Mouse (Mus musculus) left cerebral cortex, postnatal 14 days (tissue): ENCODE measurements around the gene Ksr1. TPM values are rescaled to one million over a fixed set of nuclear protein-coding genes. Genes with fewer than 3 reads are reported as not detected.

ENCODE experiments used
- DNase-seq, 2 experiments: peaks; one replicate each; pipeline ENCODE4 v3.0.0; 2021 to 2022; ENCODE audit warnings: low spot score in 2 of 2, mixed read lengths in 1 of 2
- intact Hi-C: fragments of 180-260 bp; cut with DNase I; formaldehyde crosslinking; loops from one replicate; pipeline ENCODE4 v1.15.1; 2025
- total RNA-seq, 2 experiments: library from RNA; stranded (reverse); gene quantifications; 2 replicates each; pipeline ENCODE4 v1.2.3; 2021

Gene Ksr1
- total RNA-seq, 2 experiments from 2014 or later, result 55.5 to 56.7 TPM

DNA sequence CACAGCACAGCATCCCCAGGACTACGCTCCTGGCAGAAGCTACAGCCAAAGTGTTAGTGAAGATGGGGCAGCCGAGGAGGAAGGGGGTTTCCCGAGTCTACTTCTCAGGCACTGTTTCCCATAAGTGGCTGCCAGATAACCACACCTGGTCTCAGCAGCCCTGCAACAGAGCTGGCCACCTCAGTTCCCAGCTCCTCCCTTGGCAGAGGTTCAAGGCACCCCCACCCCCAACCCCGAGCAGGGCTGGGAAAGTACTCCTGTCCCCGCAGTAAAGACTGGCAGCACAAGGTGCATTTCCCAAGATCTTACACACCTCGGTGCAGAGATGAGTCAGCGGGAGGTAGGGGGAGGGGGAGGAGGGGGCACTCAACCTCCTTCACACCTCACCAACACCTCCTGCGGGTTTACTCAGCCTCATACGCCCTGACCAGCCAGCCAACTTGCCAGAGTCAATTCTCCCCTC is 14.2 kb downstream of the Ksr1 start:
- DNase-seq, result no peak
- intact Hi-C loops, result no loop called here

- DNase-seq, result no peak
- intact Hi-C loops, result no loop called here
Observed at GRCm38 (mm10) chr11:79129388-79130356, 16.5 kb downstream of the Ksr1 start.

DNA sequence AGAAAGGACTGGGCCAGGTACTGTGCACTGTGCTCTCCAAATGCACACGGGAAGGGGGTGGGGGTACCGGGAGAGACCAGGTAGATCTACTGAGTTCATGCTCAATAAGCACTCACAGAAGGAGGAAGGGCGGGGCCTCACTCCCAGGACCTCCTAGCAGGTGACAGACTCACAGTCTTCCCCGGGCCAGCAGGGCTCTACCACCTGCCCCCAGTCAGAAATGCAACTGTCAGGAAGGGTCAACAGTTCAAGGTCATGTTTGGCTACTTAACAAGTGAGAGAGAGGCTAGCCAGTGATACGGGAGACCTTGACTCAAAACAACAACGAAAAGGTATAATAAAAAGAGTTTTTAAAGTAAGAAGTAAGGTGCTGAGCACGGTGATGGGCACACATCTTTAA is 18.0 kb downstream of the Ksr1 start:
- intact Hi-C loops, result no loop called here

GRCm38 (mm10) chr11:79126963-79127362 is 19.2 kb downstream of the Ksr1 start:
- DNase-seq, result no peak
- intact Hi-C loops, result no loop called here

More for the DNA sequence above, 18.0 kb downstream of the Ksr1 start:
- no peak for DNase-seq

DNA sequence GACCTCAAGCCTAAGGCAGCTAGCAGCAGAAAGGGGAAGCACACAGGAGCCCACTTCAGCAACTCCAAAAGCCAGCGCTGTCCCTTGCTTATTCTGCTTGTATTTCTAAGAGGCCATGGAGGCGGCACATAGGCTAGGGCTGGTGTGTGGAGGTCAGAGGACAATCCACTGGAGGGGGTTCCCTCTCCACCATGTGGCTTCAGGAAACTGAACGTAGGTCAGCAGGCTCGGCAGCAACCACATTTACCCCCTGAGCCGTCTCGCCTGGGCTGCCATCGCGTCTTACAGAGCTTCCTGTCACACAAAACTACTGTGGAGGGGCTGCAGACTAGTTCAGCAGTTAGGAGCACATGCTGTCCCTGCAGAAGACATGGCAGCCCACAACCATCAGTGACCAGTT is 20.4 kb downstream of the Ksr1 start:
- intact Hi-C loops, result no loop called here
- DNase-seq, result no peak

DNA sequence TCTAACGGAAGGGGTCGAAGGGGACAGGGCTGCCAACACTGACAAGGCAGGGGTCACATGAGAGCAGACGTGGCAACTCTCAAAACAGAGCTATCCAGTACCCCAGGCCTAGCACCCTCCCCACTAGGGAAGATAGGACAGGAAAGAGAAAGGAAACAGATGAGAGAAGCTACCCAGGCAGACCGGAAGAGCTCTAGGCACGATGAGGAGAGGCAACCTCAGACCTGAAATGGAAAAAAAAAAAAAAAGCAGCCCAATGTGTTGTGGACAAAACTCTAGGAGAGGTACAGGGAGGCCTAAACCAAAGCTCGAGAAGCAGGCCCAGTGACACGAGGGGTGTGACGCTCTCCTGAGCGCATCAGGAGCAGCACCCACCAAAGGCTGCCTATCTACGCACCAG is 23.7 kb downstream of the Ksr1 start:
- intact Hi-C loops, result no loop called here
- DNase-seq, result no peak

- intact Hi-C loops, result no loop called here
- no peak for DNase-seq
Observed at GRCm38 (mm10) chr11:79120087-79120486, 26.1 kb downstream of the Ksr1 start.

GRCm38 (mm10) chr11:79118918-79119377 is 27.3 kb downstream of the Ksr1 start:
- intact Hi-C loops, result no loop called here

DNA sequence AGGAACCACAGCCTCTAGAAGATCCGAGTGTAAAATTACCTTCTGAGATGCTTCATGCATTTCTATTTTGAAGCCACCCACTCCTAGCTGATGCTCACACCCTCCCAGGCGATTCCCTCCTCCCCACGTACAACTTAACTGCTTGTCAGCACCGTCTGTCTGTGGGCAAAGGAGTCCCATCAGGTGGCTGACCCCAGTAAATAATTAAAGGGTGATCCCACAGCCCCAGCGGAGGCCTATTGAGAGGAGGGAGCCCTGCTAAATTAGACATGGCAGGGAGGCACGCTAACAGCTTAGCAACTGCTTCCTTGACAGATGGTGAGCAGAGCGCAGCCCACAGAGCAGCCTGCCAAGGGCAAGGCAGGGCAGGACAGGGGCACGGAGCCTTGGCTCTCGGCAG is 29.5 kb downstream of the Ksr1 start:
- intact Hi-C loops, result no loop called here
- peak; percentile 55 to 64 for DNase-seq

More at GRCm38 (mm10) chr11:79118918-79119377, 27.3 kb downstream of the Ksr1 start:
- DNase-seq, result no peak

- intact Hi-C loops, result no loop called here
- no peak for DNase-seq
Observed at GRCm38 (mm10) chr11:79115659-79116058, 30.5 kb downstream of the Ksr1 start.

GRCm38 (mm10) chr11:79114061-79114460 is 32.1 kb downstream of the Ksr1 start:
- no peak for DNase-seq
- intact Hi-C loops, result no loop called here

GRCm38 (mm10) chr11:79113397-79113796 is 32.8 kb downstream of the Ksr1 start:
- intact Hi-C loops, result no loop called here
- no peak for DNase-seq

DNA sequence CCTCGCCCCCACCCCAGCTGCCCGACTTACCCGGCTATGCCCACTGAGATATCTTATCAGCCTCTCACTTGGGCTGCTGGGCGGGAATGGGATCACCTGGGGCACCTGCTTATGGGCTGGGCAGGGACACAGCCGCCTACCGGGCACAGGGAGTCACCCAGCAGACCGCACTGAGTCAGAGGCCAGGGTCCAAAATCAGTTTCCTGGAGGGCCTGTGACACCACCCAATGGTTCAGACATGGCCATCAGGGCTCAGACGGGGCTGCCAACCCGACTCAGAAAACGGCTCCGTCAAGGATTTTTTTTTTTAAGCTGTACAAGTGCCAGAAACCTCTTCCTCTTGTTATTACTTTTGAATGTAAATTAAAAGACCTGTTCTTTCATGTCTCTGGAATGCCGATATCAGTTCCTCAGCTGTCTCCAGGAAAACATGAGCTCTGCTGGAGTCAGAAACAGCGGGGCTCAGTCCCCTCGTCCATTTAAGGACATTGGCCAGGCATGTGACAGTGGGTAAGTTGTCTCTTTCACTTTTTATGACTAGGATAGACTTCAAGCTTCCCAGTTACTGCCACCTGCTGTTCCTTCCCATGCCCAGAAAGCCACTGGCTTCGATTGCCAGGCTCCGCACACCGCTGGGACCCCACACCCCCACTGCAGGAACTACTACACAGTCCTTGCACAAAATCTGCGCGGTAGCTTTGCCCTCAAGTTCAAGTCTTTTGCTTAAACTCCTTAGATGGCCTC is 33.5 kb downstream of the Ksr1 start:
- no peak for DNase-seq
- intact Hi-C loops, result no loop called here

GRCm38 (mm10) chr11:79111864-79112558 is 34.2 kb downstream of the Ksr1 start:
- DNase-seq, result no peak
- intact Hi-C loops, result no loop called here

- intact Hi-C loops, result no loop called here
- DNase-seq, result no peak
Observed at GRCm38 (mm10) chr11:79110446-79110845, 35.8 kb downstream of the Ksr1 start.

DNA sequence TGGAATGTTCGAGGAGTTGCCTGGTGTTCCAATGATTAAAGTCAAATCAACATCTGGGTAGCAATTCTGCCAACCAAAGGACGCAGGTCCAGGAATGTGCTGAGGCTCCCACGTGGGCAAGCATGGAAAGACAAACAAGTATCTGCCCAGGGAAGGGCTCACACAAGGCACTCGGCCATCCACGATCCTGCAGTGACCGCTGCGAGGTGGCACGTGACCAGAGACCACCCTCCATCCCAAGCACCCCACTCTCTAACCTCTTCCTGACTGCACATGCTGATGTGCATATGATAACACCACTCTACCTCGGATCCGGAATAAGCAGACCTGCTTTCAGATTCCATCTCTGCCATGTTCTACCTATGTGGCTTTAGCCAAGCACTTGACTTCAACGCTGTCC is 38.3 kb downstream of the Ksr1 start:
- intact Hi-C loops, result no loop called here
- no peak for DNase-seq

DNA sequence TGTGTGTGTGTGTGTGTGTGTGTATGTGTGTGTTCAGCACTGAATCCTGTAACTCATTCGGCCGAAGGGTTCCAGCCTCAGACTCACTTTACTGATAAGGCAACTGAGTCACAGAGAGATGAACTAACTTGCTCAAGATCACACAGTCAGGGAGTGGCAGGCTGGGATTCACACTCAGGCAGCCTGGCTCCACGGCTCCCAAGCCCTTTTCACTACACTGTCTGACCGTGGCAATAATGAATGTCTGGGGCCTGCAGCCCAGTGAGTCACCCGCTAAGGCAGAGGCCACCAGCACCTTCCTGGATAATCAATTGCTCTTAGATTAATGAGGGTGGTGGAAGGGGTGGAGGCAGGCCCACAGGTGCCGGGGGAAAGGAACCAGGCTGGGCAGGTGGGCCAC is 41.2 kb downstream of the Ksr1 start:
- intact Hi-C loops, result no loop called here
- DNase-seq, result no peak

DNA sequence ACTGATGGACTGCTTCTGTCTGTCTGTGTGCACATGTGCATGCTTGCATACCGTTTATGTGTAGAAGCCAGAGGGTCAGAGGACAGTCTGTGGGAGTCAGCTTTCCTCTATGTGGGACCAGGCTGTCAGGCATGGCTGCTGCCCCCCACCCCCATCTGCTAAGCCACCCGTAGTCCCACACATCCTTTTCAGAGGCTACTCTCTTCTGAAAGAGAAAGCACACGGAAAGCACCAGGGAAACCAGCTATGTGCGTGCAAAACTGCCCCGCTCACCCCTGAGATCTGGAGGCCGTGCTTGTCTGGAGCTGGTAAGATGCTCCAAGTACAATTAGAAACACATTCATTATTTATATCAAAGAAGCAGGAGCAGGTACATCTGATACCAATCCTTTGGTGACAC is 41.7 kb downstream of the Ksr1 start:
- intact Hi-C loops, result no loop called here
- DNase-seq, result no peak

DNA sequence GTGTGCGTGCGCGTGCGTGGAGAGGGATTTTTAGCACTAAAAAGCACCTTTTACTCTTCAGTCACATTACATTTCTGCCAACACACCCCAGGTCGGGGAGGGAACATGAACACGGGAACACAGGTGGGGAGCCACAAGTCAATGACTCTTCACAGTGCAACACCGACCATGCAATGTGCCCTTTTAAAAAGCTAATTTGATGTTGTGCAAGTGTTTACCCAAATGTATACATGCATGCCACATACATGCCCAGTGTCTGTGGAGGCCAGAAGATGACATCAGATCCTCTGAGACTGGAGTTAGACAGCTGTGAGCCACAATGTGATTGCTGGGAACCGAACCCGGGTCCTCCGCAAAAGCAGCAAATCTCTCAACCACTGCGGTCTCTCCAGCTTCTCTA is 42.1 kb downstream of the Ksr1 start:
- DNase-seq, result no peak
- intact Hi-C loops, result no loop called here

GRCm38 (mm10) chr11:79103461-79103869 is 42.7 kb downstream of the Ksr1 start:
- intact Hi-C loops, result no loop called here
- no peak for DNase-seq
